Mouse (Mus musculus): ENCODE measurements around the gene Rnf213. TPM values are rescaled to one million over a fixed set of nuclear protein-coding genes. Genes with fewer than 3 reads are reported as not detected.
A peak's percentile ranks its signal among the peaks of the same experiment; 100 is the strongest.
"Not testable (repeated sequence)": the region's sequence is repeated elsewhere in the genome, so short reads cannot be mapped to it uniquely, and the experiment has no call there.

The Rnf213 gene
- polyA plus RNA-seq, 1 experiment from 2014 or later: 2.1 TPM

GRCm38 (mm10) chr11:119384904-119385303 lies 8.0 kb upstream of the Rnf213 start:
- H3K27ac ChIP-seq (ENCODE audit: low read depth, low read length): no peak overlapping the region
- H3K27me3 ChIP-seq (ENCODE audit: control insufficient read depth, insufficient read depth, low read length): peaks cover 11% of the 10 kb centered on the region; the same call in 1 of the 2 replicates
- no peaks in the 10 kb centered on the region for H3K36me3 ChIP-seq (ENCODE audit: control insufficient read depth, insufficient read depth, low read length)
- no peak overlapping the region for H3K4me2 ChIP-seq (replicated peaks; ENCODE audit: low read depth, low read length)
- DNase-seq (ENCODE audit: low spot score): no peak
- no peak overlapping the region for H3K9ac ChIP-seq (ENCODE audit: low read depth, low read length)
- no peak for ATAC-seq (ENCODE audit: low FRiP score)
- H3K4me1 ChIP-seq (replicated peaks; ENCODE audit: control insufficient read depth, insufficient read depth, low read length): peaks cover 3% of the 10 kb centered on the region; the same call in 1 of the 2 replicates
- WGBS: 79% methylated on average over 4 of the region's 4 CpGs
- H3K4me3 ChIP-seq (ENCODE audit: low read depth, low read length): no peak overlapping the region
- H3K9me3 ChIP-seq (ENCODE audit: control insufficient read depth, low read length): no peaks in the 10 kb centered on the region

- peaks cover 3% of the 10 kb centered on the region; the same call in 1 of the 2 replicates for H3K4me1 ChIP-seq (replicated peaks; ENCODE audit: control insufficient read depth, insufficient read depth, low read length)
- WGBS: 95% methylated on average over 5 of the region's 5 CpGs
- H3K9ac ChIP-seq (ENCODE audit: low read depth, low read length): no peak overlapping the region
- H3K27ac ChIP-seq (ENCODE audit: low read depth, low read length): no peak overlapping the region
- ATAC-seq (ENCODE audit: low FRiP score): no peak
- DNase-seq (ENCODE audit: low spot score): no peak
- H3K4me2 ChIP-seq (replicated peaks; ENCODE audit: low read depth, low read length): no peak overlapping the region
- no peak overlapping the region for H3K4me3 ChIP-seq (ENCODE audit: low read depth, low read length)
- H3K9me3 ChIP-seq (ENCODE audit: control insufficient read depth, low read length): no peaks in the 10 kb centered on the region
- peaks cover 24% of the 10 kb centered on the region for H3K27me3 ChIP-seq (ENCODE audit: control insufficient read depth, insufficient read depth, low read length)
- H3K36me3 ChIP-seq (ENCODE audit: control insufficient read depth, insufficient read depth, low read length): no peaks in the 10 kb centered on the region
These were observed 6.6 kb upstream of the Rnf213 start for GRCm38 (mm10) chr11:119386306-119386705.

GRCm38 (mm10) chr11:119387273-119387672 lies 5.6 kb upstream of the Rnf213 start:
- not testable (repeated sequence) for H3K4me3 ChIP-seq (ENCODE audit: low read depth, low read length); DNase-seq (ENCODE audit: low spot score); H3K36me3 ChIP-seq (ENCODE audit: control insufficient read depth, insufficient read depth, low read length); H3K27ac ChIP-seq (ENCODE audit: low read depth, low read length); ATAC-seq (ENCODE audit: low FRiP score); H3K9me3 ChIP-seq (ENCODE audit: control insufficient read depth, low read length); H3K4me2 ChIP-seq (replicated peaks; ENCODE audit: low read depth, low read length); H3K4me1 ChIP-seq (replicated peaks; ENCODE audit: control insufficient read depth, insufficient read depth, low read length); H3K9ac ChIP-seq (ENCODE audit: low read depth, low read length)
- WGBS: 38% methylated on average over 3 of the region's 3 CpGs
- H3K27me3 ChIP-seq (ENCODE audit: control insufficient read depth, insufficient read depth, low read length): peaks cover 33% of the 10 kb centered on the region

DNA sequence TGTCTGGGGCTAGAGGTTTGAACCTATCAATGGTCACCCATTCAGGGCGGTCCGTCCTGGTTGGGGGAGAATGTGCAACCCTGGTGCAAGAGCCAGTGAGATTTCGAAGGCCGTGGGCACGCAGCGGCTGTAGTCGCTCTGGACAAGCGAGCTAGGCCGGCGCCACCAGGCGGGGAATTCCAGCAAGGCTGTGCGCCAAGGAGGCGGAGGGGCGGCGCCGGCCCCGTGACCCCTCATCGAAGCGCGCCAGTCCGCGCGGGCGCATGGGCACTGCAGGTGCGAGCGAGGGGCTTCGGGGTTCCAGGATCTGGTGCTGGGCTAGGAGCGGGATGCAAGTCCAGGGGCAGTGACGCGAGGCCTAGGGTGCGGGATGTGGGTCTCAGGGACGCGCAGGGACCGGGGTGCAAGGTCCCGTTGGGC lies 3.0 kb upstream of the Rnf213 start:
- Histone ChIP-seq H3K27me3 (ENCODE audit: control insufficient read depth, insufficient read depth, low read length) (peaks cover 55% of the 10 kb centered on the region), H3K4me3 (ENCODE audit: low read depth, low read length) (peak overlapping the region; percentile 56), H3K9me3 (ENCODE audit: control insufficient read depth, low read length) (no peaks in the 10 kb centered on the region), H3K4me1 (replicated peaks; ENCODE audit: control insufficient read depth, insufficient read depth, low read length) (peaks cover 5% of the 10 kb centered on the region; the same call in 1 of the 2 replicates), H3K4me2 (replicated peaks; ENCODE audit: low read depth, low read length) (peak overlapping the region; percentile 99), H3K36me3 (ENCODE audit: control insufficient read depth, insufficient read depth, low read length) (no peaks in the 10 kb centered on the region), H3K9ac (ENCODE audit: low read depth, low read length) (peak overlapping the region; percentile 58; the same call in 1 of the 2 replicates), H3K27ac (ENCODE audit: low read depth, low read length) (no peak overlapping the region)
- ATAC-seq (ENCODE audit: low FRiP score) (peak; percentile 40; the same call in 1 of the 2 replicates), DNase-seq (ENCODE audit: low spot score) (peak; percentile 81)
- WGBS: under 1% methylated on average over 34 of the region's 35 CpGs

GRCm38 (mm10) chr11:119390271-119391231 lies 2.3 kb upstream of the Rnf213 start:
- H3K36me3 ChIP-seq (ENCODE audit: control insufficient read depth, insufficient read depth, low read length): no peaks in the 10 kb centered on the region
- peak overlapping the region; percentile 99 for H3K4me2 ChIP-seq (replicated peaks; ENCODE audit: low read depth, low read length)
- H3K27me3 ChIP-seq (ENCODE audit: control insufficient read depth, insufficient read depth, low read length): peaks cover 62% of the 10 kb centered on the region
- no peak overlapping the region for H3K27ac ChIP-seq (ENCODE audit: low read depth, low read length)
- 0 out of 2 replicates have a peak, but pooled peaks have one; percentile 27 for ATAC-seq (ENCODE audit: low FRiP score)
- no peaks in the 10 kb centered on the region for H3K9me3 ChIP-seq (ENCODE audit: control insufficient read depth, low read length)
- WGBS: 2% methylated on average over 48 of the region's 53 CpGs
- peak; percentile 67 for DNase-seq (ENCODE audit: low spot score)
- H3K4me1 ChIP-seq (replicated peaks; ENCODE audit: control insufficient read depth, insufficient read depth, low read length): peaks cover 5% of the 10 kb centered on the region; the same call in 1 of the 2 replicates
- H3K4me3 ChIP-seq (ENCODE audit: low read depth, low read length): peak overlapping the region; percentile 56
- H3K9ac ChIP-seq (ENCODE audit: low read depth, low read length): peak overlapping the region; percentile 58; the same call in 1 of the 2 replicates

DNA sequence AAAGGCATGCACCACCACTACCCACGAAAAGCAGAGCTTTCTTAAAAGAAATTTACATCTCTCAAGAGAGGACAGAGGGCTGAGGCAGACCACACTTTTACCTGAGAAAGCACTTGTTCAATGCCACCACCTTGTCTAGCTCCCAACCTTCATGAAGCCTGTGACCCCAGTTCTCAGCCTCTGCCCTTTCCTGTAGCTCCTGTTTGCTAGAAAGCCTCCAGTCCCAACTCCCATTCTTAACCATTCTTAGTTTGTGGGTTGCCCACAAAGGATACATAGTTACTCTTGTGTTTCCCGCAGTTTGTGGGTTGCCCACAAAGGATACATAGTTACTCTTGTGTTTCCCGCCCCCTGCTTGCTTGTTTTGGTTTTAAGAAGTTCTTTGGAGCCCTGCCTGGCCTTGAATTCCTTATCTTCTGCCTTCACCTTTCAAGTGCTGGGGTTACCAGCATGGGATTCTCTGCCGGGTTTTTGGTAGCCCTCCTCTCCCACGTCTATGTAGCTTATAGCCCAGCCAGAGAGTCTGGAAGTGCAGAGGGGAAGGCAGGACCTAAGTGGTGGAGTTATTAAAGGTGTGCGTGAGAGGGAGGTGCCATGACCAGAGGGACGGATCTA lies 1.4 kb upstream of the Rnf213 start:
- 31% methylated on average over 7 of the region's 7 CpGs for WGBS
- Histone ChIP-seq H3K27me3 (ENCODE audit: control insufficient read depth, insufficient read depth, low read length) (peaks cover 71% of the 10 kb centered on the region), H3K27ac (ENCODE audit: low read depth, low read length) (no peak overlapping the region), H3K36me3 (ENCODE audit: control insufficient read depth, insufficient read depth, low read length) (no peaks in the 10 kb centered on the region), H3K9ac (ENCODE audit: low read depth, low read length) (no peak overlapping the region), H3K4me2 (replicated peaks; ENCODE audit: low read depth, low read length) (no peak overlapping the region), H3K9me3 (ENCODE audit: control insufficient read depth, low read length) (no peaks in the 10 kb centered on the region), H3K4me1 (replicated peaks; ENCODE audit: control insufficient read depth, insufficient read depth, low read length) (peaks cover 5% of the 10 kb centered on the region; the same call in 1 of the 2 replicates), H3K4me3 (ENCODE audit: low read depth, low read length) (no peak overlapping the region)
- DNase-seq (ENCODE audit: low spot score): peak; percentile 16
- ATAC-seq (ENCODE audit: low FRiP score): no peak

GRCm38 (mm10) chr11:119392001-119392614 lies 792 bp upstream of the Rnf213 start:
- no peaks in the 10 kb centered on the region for H3K9me3 ChIP-seq (ENCODE audit: control insufficient read depth, low read length)
- no peak overlapping the region for H3K27ac ChIP-seq (ENCODE audit: low read depth, low read length)
- no peak overlapping the region for H3K4me2 ChIP-seq (replicated peaks; ENCODE audit: low read depth, low read length)
- DNase-seq (ENCODE audit: low spot score) (peak; percentile 19), ATAC-seq (ENCODE audit: low FRiP score) (no peak)
- H3K27me3 ChIP-seq (ENCODE audit: control insufficient read depth, insufficient read depth, low read length): peaks cover 72% of the 10 kb centered on the region
- no peak overlapping the region for H3K4me3 ChIP-seq (ENCODE audit: low read depth, low read length)
- WGBS: 13% methylated on average over 12 of the region's 12 CpGs
- H3K9ac ChIP-seq (ENCODE audit: low read depth, low read length): no peak overlapping the region
- H3K4me1 ChIP-seq (replicated peaks; ENCODE audit: control insufficient read depth, insufficient read depth, low read length): peaks cover 5% of the 10 kb centered on the region; the same call in 1 of the 2 replicates
- H3K36me3 ChIP-seq (ENCODE audit: control insufficient read depth, insufficient read depth, low read length): no peaks in the 10 kb centered on the region

DNA sequence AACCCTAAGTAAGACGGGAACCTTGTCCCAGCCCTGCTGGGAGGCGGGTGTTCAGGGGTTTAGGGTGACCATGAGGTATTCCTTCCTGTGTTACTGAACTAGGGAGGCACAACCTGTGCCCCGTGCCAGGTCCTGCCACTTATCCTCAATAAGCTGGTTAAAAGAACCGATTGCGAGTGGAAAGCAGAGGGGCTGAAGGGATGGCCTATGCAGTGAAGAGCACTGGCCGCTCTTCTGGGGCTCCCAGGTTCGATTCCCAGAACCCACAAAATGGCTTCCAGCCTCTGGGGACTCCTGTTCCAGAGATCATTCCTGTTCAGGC lies 544 bp downstream of the Rnf213 start:
- Histone ChIP-seq H3K4me1 (replicated peaks; ENCODE audit: control insufficient read depth, insufficient read depth, low read length) (peaks cover 5% of the 10 kb centered on the region; the same call in 1 of the 2 replicates), H3K27ac (ENCODE audit: low read depth, low read length) (no peak overlapping the region), H3K27me3 (ENCODE audit: control insufficient read depth, insufficient read depth, low read length) (peaks cover 70% of the 10 kb centered on the region), H3K9ac (ENCODE audit: low read depth, low read length) (peak overlapping the region; percentile 34; the same call in 1 of the 2 replicates), H3K4me2 (replicated peaks; ENCODE audit: low read depth, low read length) (peak overlapping the region; percentile 41), H3K4me3 (ENCODE audit: low read depth, low read length) (peak overlapping the region; percentile 32), H3K36me3 (ENCODE audit: control insufficient read depth, insufficient read depth, low read length) (no peaks in the 10 kb centered on the region), H3K9me3 (ENCODE audit: control insufficient read depth, low read length) (no peaks in the 10 kb centered on the region)
- WGBS: 25% methylated on average over 7 of the region's 7 CpGs
- ATAC-seq (ENCODE audit: low FRiP score) (no peak), DNase-seq (ENCODE audit: low spot score) (no peak)

Measured in hindbrain, embryonic 11.5 days (tissue).